Mouse (Mus musculus) adrenal gland, adult 2 months (tissue): ENCODE measurements around the gene B3gnt3. TPM values are rescaled to one million over a fixed set of nuclear protein-coding genes. Genes with fewer than 3 reads are reported as not detected.

Experiments used
- DNase-seq: peaks from one replicate; pipeline ENCODE4 v3.0.0; 2021
- polyA plus RNA-seq: library from polyadenylated mRNA; depleted of rRNA; stranded (reverse); fragments of >200 nt; gene quantifications from 2 replicates; pipeline ENCODE4 v1.2.3, GENCODE M21; 2012
- total RNA-seq, 2 experiments: library from RNA; stranded (reverse); gene quantifications; 2 replicates each; pipeline ENCODE4 v1.2.3; 2021

The B3gnt3 gene
- total and polyA plus RNA-seq, 3 experiments: 4.4 to 14.4 (median 5.7) TPM

DNA sequence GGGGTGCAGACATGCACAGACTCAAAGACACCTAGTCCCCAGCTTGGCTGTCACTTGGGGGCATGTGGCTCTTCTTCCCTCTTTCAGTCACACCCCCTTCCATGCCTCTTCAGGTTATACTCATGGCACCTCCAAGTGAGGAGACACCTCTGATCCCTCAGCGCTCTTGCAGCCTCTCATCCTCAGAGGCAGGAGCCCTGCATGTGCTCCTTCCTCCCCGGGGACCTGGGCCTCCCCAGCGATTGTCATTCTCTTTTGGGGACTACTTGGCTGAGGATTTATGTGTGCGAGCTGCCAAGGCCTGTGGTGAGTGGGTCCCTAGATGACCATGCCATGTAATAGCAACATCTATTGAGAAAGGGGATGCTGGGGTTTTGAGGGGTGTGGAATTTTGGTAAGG, 23.4 kb downstream of the B3gnt3 start:
- DNase-seq: no peak

DNA sequence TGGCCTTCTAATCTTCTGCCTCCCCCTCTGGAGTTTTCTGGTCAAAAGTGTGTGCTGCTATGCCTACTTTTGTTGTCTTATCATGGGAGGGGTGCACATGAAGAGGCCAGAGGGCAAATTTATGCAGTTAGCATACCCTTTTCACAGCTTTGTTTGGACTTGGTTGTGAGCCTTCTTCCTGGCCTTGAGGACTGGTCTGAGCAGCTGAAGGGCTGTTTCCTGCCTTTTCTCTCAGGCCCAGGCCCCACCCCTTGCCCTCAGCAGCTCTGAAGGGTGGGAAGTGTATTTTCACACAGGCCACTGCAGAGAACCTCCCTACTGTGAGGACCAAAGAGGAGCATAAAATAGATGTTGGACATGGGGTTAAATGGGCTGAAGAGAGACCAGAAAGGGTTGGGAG, 24.0 kb downstream of the B3gnt3 start:
- peak; percentile 52 for DNase-seq

DNA sequence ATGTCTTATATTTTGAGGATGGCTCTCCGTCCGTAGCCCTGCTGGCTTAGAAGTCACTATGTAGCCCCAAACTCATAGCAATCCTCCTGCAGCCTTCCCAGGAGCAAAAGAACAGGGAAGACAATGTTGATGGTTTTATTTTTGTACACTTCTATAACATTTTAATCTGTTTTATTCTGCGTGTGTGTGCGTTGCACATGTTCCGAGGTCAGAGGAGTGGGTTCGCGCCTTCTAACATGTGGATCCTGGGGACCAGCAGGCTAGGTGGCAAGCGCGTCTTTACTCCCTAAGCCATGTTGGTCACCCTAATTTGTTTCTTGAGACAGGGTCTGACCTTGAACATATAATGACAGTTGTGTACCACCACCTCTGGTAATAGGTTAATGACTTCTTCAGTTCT, 24.8 kb downstream of the B3gnt3 start:
- DNase-seq: no peak

DNA sequence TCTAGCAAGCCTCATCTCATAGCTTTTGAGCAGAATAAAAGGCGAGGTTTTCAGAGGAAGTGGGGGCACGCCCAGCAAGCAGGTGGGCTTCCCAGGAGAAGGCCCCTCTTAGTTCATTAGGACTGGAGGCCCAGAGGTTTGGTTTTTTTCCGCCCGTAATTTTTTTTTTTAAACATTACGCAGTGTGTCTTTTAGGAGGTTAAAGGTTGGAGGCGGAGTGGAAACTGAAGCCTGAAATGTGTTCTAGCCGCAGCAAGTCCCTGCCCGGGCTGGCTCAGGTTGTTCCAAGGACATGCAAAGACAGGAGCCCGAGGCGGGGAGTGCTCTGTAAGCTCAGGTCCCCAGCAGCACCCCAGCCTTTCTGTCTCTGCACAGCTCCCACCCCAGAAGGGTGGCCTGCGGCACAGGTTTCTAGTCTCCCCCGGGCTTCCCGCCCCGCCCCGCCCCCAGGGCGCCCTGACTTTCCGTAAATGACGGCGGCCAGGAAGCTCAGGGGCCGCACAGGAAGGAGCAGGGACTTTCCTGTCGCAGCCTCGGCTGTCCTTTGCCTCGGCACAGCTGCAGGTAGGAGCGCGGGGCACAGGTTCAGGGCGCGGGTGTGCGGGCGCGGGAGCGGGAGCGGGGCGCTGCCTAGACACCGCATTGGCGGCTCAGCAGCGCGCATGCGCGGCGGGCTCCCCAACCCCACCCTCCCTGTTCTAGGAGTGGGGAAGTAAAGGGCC, 25.4 kb downstream of the B3gnt3 start, which contains the start of gene Jak3:
Gene Jak3, plus strand, starts transcription at position 277 of the 722 bp plus-strand sequence.
- DNase-seq: peak; percentile 79

DNA sequence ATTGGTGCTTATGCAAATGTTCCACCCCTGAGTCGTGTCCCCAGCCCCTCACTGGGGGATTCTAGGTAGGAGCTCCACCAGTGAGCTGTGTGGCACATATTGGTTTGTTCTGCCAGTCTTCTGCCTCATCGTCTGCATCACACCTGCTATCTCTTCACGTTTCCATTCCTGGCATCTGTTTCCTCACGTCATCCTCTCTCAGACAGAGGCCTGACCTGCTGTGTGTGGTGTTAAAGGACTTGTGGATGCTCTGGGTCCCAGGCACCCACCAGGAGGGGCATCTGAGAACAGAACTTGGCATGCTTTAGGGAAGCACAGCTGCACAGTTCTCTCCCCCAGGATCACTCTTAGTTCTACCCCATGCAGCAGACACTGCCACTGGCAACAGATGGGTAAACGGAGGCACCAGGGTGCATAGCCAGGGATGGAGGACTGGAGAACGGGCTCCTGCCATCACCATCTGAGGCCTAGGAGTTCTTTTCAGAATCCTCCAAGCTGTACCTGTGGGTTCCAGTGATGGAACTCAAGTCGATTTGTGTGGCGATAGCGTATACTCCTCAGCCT, 26.1 kb downstream of the B3gnt3 start:
- no peak for DNase-seq

DNA sequence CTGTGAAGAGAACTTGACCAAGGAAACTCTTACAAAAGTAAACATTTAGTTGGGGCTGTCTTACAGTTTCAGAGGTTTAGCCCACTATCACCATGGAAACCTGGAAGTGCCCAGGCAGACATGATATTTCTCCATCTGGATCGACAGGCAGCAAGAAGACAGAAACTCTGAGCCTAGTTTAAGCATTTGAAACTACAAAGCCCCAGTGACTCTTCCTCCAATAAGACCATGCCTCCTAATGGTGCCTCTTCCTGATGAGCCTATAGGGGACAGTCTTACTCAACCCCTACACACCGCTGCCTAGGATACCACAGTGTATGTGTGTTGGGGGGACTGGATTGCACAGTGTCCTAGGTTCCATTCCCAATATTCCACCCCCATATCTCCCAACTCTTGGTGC, 27.5 kb downstream of the B3gnt3 start:
- no peak for DNase-seq

DNA sequence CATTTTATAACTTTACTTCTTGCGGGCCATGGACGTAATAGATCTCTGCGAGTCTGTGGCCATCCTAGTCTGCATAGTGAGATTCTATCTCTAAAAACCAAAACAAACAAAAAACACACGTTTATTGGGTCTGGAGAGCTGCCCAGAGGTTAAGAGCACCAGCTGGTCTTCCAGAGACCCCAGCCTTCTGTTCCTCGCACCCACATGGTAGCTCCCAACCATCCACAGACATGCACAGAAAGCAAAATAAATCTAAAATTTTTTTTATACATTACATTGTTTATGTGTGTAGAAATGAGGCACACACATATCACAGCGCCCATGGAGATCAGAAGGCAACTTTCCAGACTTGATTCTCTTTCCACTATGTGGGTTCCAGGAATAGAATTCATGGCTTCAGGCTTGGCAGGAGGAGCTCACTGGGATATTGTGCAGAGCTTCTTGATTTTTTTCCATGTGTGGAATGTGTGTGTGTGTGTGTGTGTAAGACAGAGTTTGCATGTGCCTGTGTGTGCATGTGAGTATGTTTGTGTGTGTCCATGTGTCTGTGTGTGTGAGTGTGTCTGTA, 29.3 kb downstream of the B3gnt3 start:
- DNase-seq: no peak

DNA sequence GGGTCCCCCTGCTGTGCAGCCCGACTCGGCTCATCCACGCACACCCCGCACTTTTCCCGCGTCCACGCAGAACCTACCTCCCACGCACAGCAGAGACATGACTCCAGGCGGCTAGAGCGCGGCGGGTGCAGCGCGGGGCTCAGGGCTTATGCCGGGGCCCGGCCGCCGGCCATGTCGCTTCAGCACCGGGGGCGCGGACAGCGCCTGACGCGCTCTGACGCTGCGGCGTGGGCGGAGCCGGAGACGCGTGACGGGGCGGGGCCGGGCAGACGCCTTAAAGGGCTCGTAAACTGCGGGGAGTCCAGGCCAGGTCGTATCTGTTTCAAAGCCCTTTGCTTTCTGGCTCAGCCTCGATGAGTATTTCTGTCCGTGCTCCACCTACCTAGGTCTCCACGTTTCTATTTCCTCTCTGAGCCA, 30.0 kb downstream of the B3gnt3 start, which contains the start of gene Unc13a:
Gene Unc13a, minus strand, starts transcription at position 209 of the 417 bp plus-strand sequence.
- DNase-seq: peak; percentile 92

DNA sequence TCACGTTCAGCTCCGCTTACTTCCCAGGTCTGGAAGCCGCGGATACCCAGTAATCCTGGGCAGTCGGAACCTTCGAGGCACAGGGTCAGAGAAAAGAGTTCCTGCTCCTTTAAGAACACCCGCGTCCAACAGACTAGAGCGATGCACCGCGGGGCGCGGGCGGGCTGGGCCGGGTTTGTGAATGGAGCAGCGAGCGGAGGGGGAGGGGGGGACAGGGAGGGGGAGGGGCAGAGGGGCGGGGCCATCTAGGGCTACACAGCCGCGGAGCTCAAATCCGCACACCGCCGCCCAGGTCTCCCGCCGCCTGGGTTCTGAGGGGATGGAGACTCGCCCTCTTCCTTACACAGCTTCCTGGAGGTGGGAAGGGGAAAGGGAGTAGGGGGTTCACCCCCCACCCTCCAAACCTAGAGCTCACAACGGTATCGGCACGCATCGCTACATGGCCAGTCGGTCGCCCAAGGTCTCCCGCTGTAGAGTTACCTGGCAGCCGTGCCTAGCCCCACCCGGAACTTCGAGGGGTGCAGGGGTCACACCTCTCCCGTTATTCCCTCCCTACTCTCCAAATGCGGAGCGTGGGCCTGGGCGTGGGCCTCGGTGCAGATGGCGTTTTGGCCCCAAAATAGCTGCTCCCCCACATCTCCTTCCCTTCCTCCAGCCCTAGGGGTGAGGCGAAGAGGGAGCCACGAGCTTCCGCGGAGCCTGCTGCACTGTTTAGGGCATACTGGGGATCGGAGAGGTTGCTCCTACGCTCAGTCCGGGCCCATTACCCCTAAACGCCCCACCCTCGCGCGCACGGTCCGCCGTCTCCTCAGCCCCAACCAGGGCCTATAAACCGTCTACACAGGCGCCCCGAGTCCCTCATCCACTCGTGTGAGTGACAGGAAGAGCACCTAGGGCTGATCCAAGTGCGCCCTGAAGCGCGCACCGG, 30.7 kb downstream of the B3gnt3 start:
- DNase-seq: no peak

DNA sequence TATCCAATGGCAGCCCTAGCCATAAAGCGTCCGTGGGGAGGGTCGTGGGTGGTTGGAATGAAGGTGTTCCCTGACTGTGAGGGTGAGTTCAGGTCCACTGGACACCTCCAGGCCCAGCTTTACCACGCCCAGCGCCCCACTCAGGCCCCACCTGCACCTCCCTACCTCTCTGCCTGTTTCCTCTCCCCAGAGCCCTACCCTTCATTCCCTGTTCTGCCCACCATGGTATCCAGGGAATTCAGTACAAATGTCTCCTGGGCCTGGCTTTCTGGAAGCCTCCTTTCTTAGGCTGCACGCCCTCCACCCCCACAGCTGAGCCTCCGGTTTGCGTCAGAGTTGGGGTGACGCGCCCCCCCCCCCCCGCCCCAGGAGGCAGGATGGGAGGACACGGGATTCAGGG, 31.4 kb downstream of the B3gnt3 start:
- DNase-seq: no peak

DNA sequence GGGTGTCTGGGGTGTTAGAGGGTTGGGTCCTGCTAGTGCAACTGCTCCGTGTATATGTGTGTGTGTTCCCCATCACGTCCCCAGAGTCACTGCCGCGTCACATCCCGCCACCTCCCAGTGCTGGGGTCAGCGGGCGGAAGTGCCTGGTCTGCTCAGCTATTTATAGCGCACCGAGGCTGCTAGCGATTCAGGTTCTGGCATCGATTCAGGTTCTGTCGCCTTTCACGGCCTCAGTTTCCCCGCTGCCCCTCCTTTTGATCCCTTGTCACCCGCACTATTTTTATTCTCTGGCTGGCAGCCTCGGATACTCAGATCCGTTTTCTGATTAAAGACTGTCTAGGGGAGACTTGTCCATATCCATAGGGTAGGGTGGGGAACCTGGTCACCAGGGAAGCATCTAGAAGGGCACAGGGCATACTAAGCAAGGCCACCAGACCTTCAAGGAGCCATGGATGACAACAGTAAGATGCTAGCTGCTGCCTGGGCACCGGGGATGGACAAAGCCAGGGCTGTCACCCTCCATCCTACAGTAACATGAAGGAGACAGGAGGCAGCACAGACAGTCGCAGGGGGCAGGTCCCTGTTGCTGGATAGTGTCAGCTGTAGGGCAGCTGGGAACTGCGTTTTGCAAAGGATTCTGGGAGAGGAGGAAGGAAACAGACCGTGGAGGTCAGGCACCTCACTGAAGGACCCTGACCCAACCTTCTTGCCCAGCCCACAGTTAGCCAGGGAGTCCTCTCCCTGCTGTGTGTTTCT, 33.2 kb downstream of the B3gnt3 start:
- peak; percentile 44 for DNase-seq

DNA sequence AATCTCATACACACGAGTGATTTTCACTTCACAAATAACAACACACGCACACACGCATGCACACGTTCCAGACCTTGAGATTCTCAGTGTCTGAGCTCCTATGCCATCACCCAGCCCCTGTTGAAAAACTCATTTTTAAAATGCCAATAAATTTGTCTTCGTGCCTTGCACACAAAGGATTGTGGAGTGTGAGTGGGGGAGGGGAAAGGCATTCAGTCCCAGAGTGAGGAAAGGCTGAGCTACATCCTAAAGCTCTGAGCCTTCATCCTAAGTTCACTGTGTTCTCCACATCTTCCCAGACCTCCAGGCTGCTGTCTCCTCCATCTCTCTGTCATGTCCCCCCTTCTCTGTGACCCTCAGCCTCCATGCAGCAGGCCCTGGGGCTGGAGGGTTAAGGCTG, 34.3 kb downstream of the B3gnt3 start:
- no peak for DNase-seq

DNA sequence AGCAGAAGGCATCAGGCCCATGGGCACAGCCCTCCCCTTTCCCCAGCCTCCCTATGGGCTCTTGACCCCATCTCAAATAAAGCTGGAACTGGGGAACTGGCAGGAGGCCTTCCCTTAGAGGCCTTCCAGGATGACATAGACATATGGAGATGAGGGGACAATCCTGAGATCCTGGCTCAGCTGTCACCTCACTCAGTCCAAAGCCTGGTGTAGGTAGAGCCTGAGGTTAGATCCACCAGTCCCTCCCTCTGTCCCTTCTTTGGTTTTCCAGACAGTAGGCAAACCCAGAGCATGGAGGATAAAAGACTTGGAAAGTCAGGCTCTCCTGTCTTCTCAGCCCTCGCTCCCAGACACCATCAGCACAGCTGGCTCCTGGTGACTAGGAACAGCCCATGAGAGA, 34.7 kb downstream of the B3gnt3 start:
- DNase-seq: no peak

DNA sequence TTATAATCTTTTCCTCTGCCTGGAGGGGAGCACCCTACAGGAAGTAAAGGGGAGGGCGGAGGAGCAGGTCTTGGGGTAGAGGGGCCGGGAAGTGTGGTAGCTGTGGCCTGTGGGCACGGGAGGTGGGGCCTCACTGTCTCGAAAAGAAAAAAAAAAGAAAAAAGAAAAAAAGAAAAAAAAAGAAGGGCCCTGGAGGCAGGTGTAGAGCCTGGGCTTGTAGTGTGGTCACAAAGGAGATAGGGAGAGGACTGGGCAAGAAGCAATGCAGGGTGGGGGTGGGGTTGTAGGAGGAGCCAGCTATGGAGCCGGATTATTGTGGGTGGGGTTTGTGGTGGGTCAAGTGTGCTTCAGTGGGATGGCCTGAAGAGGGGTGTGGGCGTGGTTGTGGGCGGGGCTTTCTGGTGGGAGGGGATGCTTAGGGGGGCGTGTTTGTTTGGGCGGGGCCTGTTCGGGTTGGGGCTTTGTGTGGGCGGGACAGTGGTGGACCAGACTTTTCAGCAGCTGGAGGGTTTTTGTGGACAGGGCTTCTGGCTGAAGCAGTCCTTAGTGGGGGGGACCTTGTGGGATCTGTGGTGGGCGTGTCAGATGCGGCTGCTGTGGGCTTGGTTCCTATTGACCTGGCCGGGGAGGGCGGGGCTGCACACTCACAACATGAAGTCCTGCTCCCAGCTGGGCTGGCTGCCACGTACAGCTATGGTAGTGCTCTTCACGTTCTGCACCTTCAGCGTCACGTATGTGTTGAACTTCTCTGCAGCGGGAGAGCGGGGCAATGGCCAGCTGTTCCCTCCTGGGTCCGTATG, 36.1 kb downstream of the B3gnt3 start:
- peak; percentile 51 for DNase-seq

DNA sequence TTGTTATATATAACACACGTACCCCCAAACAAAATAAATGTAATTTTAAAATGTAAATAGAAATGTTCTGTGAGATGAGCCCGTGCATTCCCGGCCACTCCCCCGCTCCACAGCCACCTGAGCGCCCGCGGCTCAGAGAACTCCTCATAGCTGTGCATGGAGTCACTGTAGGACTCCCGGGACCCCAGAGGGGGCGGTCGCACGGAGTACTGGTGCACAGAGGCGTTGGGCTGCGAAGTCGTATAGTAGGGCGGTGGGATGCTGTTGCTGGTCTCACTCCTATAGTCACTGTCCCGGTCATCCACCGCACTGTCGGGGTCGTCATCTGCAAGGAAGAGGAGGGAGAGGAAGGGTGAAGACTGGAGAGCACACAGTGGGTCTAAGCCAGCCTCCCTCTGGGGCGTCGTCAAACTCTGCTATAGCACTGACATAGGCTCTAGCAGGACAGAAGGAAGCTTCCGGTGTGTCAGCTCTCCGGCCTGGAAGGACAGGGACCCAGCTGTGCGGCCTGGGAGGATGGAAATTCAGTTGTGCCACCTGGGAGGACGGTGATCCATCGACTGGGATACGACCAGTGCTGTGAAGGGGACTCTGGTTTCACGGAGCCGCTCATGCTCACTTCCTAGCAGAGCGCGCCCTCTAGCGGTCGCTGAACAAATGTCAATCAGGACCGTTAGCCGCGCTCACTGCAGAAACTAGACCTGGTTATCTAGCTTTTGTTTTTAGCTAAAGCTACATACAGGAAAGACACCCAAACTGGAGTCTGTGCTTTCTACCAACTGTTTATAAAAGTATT, 41.1 kb downstream of the B3gnt3 start:
- peak; percentile 87 for DNase-seq

DNA sequence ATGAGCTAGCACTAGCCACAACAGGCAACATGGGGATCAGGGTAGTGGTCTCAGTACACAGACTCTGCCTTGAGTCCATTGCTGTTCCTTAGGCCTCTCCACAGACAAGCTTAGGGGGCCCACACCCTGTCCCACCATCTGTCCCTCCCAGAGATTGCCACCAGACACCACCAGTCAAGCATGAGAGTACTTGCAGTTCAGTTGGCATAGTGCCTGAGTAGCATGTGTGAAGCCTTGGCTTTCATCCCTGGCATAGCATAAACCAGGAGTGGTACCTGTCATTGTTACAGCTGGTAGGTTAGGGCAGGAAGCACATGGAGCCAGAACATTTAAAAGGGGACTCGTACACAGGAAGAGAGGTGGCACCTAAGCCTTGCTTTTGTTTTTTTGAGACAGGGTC, 41.8 kb downstream of the B3gnt3 start:
- DNase-seq: no peak

DNA sequence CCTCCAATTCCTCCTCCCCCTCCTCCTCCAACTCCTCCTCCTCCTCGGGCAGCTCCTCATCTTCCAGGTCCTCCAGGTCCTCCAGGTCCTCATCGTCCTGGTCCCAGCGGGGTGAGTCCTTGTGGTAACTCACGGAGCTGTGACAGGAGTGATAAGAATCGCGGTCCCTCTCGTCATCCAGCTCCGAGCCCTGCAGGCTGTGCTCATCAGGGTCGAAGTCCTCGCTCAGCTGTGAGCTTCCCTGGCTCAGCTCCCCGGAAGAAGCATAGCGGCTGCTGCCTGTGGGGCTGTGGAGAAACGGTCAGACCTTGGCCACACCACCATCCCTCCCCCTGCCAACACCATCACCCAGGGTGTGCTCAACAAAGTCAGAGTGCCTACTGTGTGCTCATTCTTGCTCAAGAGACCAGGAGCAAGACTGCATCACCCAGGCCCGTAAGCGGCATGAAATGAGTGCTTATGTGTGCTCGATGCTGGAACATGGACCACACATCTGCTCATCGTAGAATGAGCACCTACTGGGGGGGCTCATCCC, 43.0 kb downstream of the B3gnt3 start:
- DNase-seq: no peak

DNA sequence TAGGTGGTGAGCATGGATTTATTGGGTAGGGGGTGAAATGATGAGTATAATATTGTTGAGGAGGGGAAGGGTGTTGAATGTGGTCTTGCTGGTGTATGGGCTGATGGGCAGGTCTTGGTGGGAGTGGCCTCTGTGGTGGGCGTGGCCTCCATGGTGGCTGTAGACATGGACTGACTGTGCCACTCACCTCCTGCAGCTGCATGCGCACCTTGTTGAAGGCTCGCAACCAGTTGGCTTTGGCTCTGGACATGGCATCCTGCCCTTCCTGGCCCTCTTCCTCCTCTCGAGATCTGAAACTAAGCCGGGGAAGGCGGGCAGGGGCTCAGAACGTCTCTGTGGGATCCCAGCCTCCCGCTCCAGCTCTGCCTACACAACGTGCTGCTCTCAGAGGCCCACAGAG, 43.8 kb downstream of the B3gnt3 start:
- DNase-seq: no peak

DNA sequence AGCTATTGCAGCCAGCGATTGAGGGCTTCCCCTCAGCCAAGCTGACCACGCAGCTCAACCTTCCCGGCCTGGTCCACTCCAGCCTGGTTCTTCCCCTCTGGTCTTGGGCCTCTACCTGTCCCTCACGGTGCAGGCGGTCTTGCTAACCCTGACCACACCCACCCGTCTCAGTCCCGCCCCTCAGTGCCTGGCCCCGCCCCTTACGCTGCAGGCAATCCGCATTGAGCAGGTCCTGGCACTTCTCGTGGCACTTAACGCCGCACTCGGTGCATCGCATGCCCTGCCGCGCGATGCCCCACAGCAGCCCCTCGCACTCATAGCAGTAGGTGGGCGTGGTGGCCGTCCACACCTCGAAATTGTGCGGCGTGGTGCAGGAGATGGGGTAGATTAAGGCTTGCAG, 47.0 kb downstream of the B3gnt3 start:
- no peak for DNase-seq

DNA sequence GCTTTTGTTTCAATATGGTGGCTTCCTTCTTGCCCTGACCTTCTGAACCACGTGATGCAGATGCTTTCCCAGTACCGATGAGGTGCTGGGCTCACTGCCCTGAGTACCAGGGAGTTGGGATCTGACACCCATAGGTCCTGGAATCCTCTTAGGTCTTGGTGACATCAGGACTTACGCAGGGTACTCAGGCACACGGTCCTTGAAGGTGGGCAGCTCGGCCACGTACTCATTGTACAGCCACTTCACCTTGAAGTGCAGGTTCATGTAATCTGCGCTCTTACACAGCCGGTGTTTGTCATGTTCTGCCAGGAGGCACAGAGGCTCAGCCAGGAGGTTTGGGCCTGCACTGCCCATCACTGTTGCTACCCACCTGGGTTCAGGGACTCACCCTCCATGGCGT, 56.1 kb downstream of the B3gnt3 start:
- DNase-seq: no peak
